Mouse (Mus musculus) adrenal gland, adult 2 months (tissue): ENCODE data around the gene Polr1b. TPM values are rescaled to one million over a fixed set of nuclear protein-coding genes. Genes with fewer than 3 reads are reported as not detected.

ENCODE experiments used
- polyA plus RNA-seq: library from polyadenylated mRNA; depleted of rRNA; stranded (reverse); fragments of >200 nt; gene quantifications from 2 replicates; pipeline ENCODE4 v1.2.3, GENCODE M21; 2012; rRNA removed
- total RNA-seq, 2 experiments: library from RNA; stranded (reverse); gene quantifications; 2 replicates each; pipeline ENCODE4 v1.2.3; 2021

Gene Polr1b
- total and polyA plus RNA-seq, 3 experiments = 15.1 to 19.0 (median 16.7) TPM

Other genes with a start within 250 kb of the Polr1b start
- 1 to 10 TPM; 4.6 to 7.2 TPM for gene Fbln7, start 238.0 kb upstream of the Polr1b start, total RNA-seq
- 5.3 and 6.6 TPM in 2 replicates for gene Fbln7, start 238.0 kb upstream of the Polr1b start, polyA plus RNA-seq
- 1 to 10 TPM; 2.9 to 3.7 TPM for gene Zc3h8, start 156.9 kb upstream of the Polr1b start, total RNA-seq
- gene Zc3h8, start 156.9 kb upstream of the Polr1b start, polyA plus RNA-seq = 0.49 and 0.50 TPM in 2 replicates
- gene Zc3h6, start 133.6 kb upstream of the Polr1b start, total RNA-seq = 1 to 10 TPM; 3.1 to 7.1 TPM
- gene Zc3h6, start 133.6 kb upstream of the Polr1b start, polyA plus RNA-seq = 1.4 and 1.5 TPM in 2 replicates
- 1 to 10 TPM; 4.0 to 6.7 TPM for gene Gm10762, start 133.3 kb upstream of the Polr1b start, total RNA-seq
- 5.1 and 6.8 TPM in 2 replicates for gene Gm10762, start 133.3 kb upstream of the Polr1b start, polyA plus RNA-seq
- under 1 TPM; 0.07 to 0.12 TPM for gene Vinac1, start 52.8 kb upstream of the Polr1b start, total RNA-seq
- gene Vinac1, start 52.8 kb upstream of the Polr1b start, polyA plus RNA-seq = 0.16 and 0.28 TPM in 2 replicates
- 10 to 100 TPM in 1 of 2 experiments, 1 to 10 TPM in 1; 7.5 to 13.4 TPM for gene Ttl, start 35.1 kb upstream of the Polr1b start, total RNA-seq
- 4.7 and 5.6 TPM in 2 replicates for gene Ttl, start 35.1 kb upstream of the Polr1b start, polyA plus RNA-seq
- 10 to 100 TPM; 22.5 to 27.3 TPM for gene Chchd5, start 28.7 kb downstream of the Polr1b start, total RNA-seq
- gene Chchd5, start 28.7 kb downstream of the Polr1b start, polyA plus RNA-seq = 84.8 and 107 TPM in 2 replicates
- gene Slc20a1, start 97.8 kb downstream of the Polr1b start, total RNA-seq = 10 to 100 TPM; 12.4 to 14.1 TPM
- 6.8 and 9.4 TPM in 2 replicates for gene Slc20a1, start 97.8 kb downstream of the Polr1b start, polyA plus RNA-seq
- gene Ckap2l, start 196.2 kb downstream of the Polr1b start, total RNA-seq = 1 to 10 TPM in 1 of 2 experiments, under 1 TPM in 1; 0.97 to 1.7 TPM
- gene Ckap2l, start 196.2 kb downstream of the Polr1b start, polyA plus RNA-seq = 0.09 and 0.10 TPM in 2 replicates
- not detected for gene Il1a, start 209.0 kb downstream of the Polr1b start, total RNA-seq
- gene Il1a, start 209.0 kb downstream of the Polr1b start, polyA plus RNA-seq = not detected in 2 replicates